Mouse (Mus musculus): ENCODE results near the gene Kcnd1. TPM values are rescaled to one million over a fixed set of nuclear protein-coding genes. Genes with fewer than 3 reads are reported as not detected.

The Kcnd1 gene
- polyA plus RNA-seq, 1 experiment from 2014 or later: 0.18 TPM

GRCm38 (mm10) chrX:7859191-7859753, 37.2 kb downstream of the Kcnd1 start:
- Histone ChIP-seq H3K36me3 (replicated peaks) (peaks cover 52% of the 10 kb centered on the region), H3K4me3 (replicated peaks) (no peak overlapping the region), H3K9me3 (replicated peaks) (no peaks in the 10 kb centered on the region), H3K27me3 (no peaks in the 10 kb centered on the region), H3K9ac (no peak overlapping the region), H3K4me2 (no peak overlapping the region), H3K27ac (replicated peaks) (no peak overlapping the region), H3K4me1 (replicated peaks) (peaks cover 29% of the 10 kb centered on the region)
- peak; percentile 63 for ATAC-seq (ENCODE audit: insufficient read depth)
- WGBS (ENCODE audit: insufficient replicate concordance): 37% methylated on average over 3 of the region's 3 CpGs

- Histone ChIP-seq H3K27ac (replicated peaks) (no peak overlapping the region), H3K4me1 (replicated peaks) (peaks cover 37% of the 10 kb centered on the region), H3K4me3 (replicated peaks) (no peak overlapping the region), H3K9ac (no peak overlapping the region), H3K9me3 (replicated peaks) (no peaks in the 10 kb centered on the region), H3K4me2 (no peak overlapping the region), H3K36me3 (replicated peaks) (peaks cover 50% of the 10 kb centered on the region), H3K27me3 (no peaks in the 10 kb centered on the region)
- WGBS (ENCODE audit: insufficient replicate concordance): 57% methylated on average over 1 of the region's 1 CpGs
- ATAC-seq (ENCODE audit: insufficient read depth): no peak
Observed at GRCm38 (mm10) chrX:7863181-7863580, 41.1 kb downstream of the Kcnd1 start.

- ATAC-seq (ENCODE audit: insufficient read depth): no peak
Observed at GRCm38 (mm10) chrX:7864551-7864950, 42.5 kb downstream of the Kcnd1 start.

GRCm38 (mm10) chrX:7865343-7865742, 43.3 kb downstream of the Kcnd1 start:
- 43% methylated on average over 2 of the region's 2 CpGs for WGBS (ENCODE audit: insufficient replicate concordance)
- H3K4me2 ChIP-seq: no peak overlapping the region
- H3K9ac ChIP-seq: no peak overlapping the region
- no peaks in the 10 kb centered on the region for H3K9me3 ChIP-seq (replicated peaks)
- no peaks in the 10 kb centered on the region for H3K27me3 ChIP-seq
- no peak overlapping the region for H3K27ac ChIP-seq (replicated peaks)
- no peak for ATAC-seq (ENCODE audit: insufficient read depth)
- H3K4me3 ChIP-seq (replicated peaks): no peak overlapping the region
- H3K36me3 ChIP-seq (replicated peaks): peaks cover 55% of the 10 kb centered on the region
- H3K4me1 ChIP-seq (replicated peaks): peaks cover 20% of the 10 kb centered on the region

More at GRCm38 (mm10) chrX:7864551-7864950, 42.5 kb downstream of the Kcnd1 start:
- 45% methylated on average over 3 of the region's 3 CpGs for WGBS (ENCODE audit: insufficient replicate concordance)
- Histone ChIP-seq H3K9me3 (replicated peaks) (no peaks in the 10 kb centered on the region), H3K9ac (no peak overlapping the region), H3K4me3 (replicated peaks) (no peak overlapping the region), H3K27ac (replicated peaks) (no peak overlapping the region), H3K4me2 (no peak overlapping the region), H3K27me3 (no peaks in the 10 kb centered on the region), H3K4me1 (replicated peaks) (peaks cover 27% of the 10 kb centered on the region), H3K36me3 (replicated peaks) (peaks cover 51% of the 10 kb centered on the region)

GRCm38 (mm10) chrX:7865786-7866185, 43.7 kb downstream of the Kcnd1 start:
- ATAC-seq (ENCODE audit: insufficient read depth): no peak
- 31% methylated on average over 2 of the region's 2 CpGs for WGBS (ENCODE audit: insufficient replicate concordance)

GRCm38 (mm10) chrX:7867141-7867540, 45.1 kb downstream of the Kcnd1 start:
- Histone ChIP-seq H3K27me3 (no peaks in the 10 kb centered on the region), H3K4me1 (replicated peaks) (peaks cover 8% of the 10 kb centered on the region), H3K4me3 (replicated peaks) (no peak overlapping the region), H3K36me3 (replicated peaks) (peaks cover 60% of the 10 kb centered on the region), H3K4me2 (no peak overlapping the region), H3K9me3 (replicated peaks) (no peaks in the 10 kb centered on the region), H3K9ac (no peak overlapping the region), H3K27ac (replicated peaks) (no peak overlapping the region)
- ATAC-seq (ENCODE audit: insufficient read depth): no peak
- WGBS (ENCODE audit: insufficient replicate concordance): 88% methylated on average over 1 of the region's 1 CpGs

More at GRCm38 (mm10) chrX:7865786-7866185, 43.7 kb downstream of the Kcnd1 start:
- Histone ChIP-seq H3K36me3 (replicated peaks) (peaks cover 59% of the 10 kb centered on the region), H3K4me3 (replicated peaks) (no peak overlapping the region), H3K27me3 (no peaks in the 10 kb centered on the region), H3K9ac (no peak overlapping the region), H3K27ac (replicated peaks) (no peak overlapping the region), H3K4me1 (replicated peaks) (peaks cover 16% of the 10 kb centered on the region), H3K4me2 (no peak overlapping the region), H3K9me3 (replicated peaks) (no peaks in the 10 kb centered on the region)

- peaks cover 69% of the 10 kb centered on the region for H3K36me3 ChIP-seq (replicated peaks)
- H3K4me1 ChIP-seq (replicated peaks): peaks cover 8% of the 10 kb centered on the region
- WGBS (ENCODE audit: insufficient replicate concordance): 44% methylated on average over 2 of the region's 2 CpGs
- no peak overlapping the region for H3K4me2 ChIP-seq
- no peak overlapping the region for H3K9ac ChIP-seq
- no peak for ATAC-seq (ENCODE audit: insufficient read depth)
- H3K27ac ChIP-seq (replicated peaks): no peak overlapping the region
- H3K9me3 ChIP-seq (replicated peaks): no peaks in the 10 kb centered on the region
- H3K27me3 ChIP-seq: no peaks in the 10 kb centered on the region
- H3K4me3 ChIP-seq (replicated peaks): no peak overlapping the region
Observed at GRCm38 (mm10) chrX:7868506-7868905, 46.4 kb downstream of the Kcnd1 start.

GRCm38 (mm10) chrX:7869826-7870225, 47.7 kb downstream of the Kcnd1 start:
- WGBS (ENCODE audit: insufficient replicate concordance): 59% methylated on average over 3 of the region's 3 CpGs
- ATAC-seq (ENCODE audit: insufficient read depth): no peak
- H3K36me3 ChIP-seq (replicated peaks): peaks cover 82% of the 10 kb centered on the region

GRCm38 (mm10) chrX:7878007-7878419, 55.9 kb downstream of the Kcnd1 start, which contains the start of gene Pim2:
Pim2 (plus strand) TSS chrX:7878262.
- ATAC-seq (ENCODE audit: insufficient read depth): peak; percentile 95
- H3K27ac ChIP-seq (replicated peaks): no peak within 1 kb of the TSS
- peak within 1 kb of the TSS; percentile 55 for H3K4me3 ChIP-seq (replicated peaks)
- 13% methylated on average over 36 of the region's 38 CpGs for WGBS (ENCODE audit: insufficient replicate concordance)
- H3K4me2 ChIP-seq: peak within 1 kb of the TSS; percentile 82
- H3K36me3 ChIP-seq (replicated peaks): peaks cover 30% of the 10 kb centered on the region
- H3K4me1 ChIP-seq (replicated peaks): peaks cover 26% of the 10 kb centered on the region
- peak within 1 kb of the TSS; percentile 32; the same call in 1 of the 2 replicates for H3K9ac ChIP-seq
- peaks cover 4% of the 10 kb centered on the region; the same call in 1 of the 2 replicates for H3K27me3 ChIP-seq
- no peaks in the 10 kb centered on the region for H3K9me3 ChIP-seq (replicated peaks)

More at GRCm38 (mm10) chrX:7869826-7870225, 47.7 kb downstream of the Kcnd1 start:
- H3K4me3 ChIP-seq (replicated peaks): no peak overlapping the region
- H3K27ac ChIP-seq (replicated peaks): no peak overlapping the region
- no peaks in the 10 kb centered on the region for H3K27me3 ChIP-seq
- H3K9me3 ChIP-seq (replicated peaks): no peaks in the 10 kb centered on the region
- H3K9ac ChIP-seq: no peak overlapping the region
- H3K4me2 ChIP-seq: no peak overlapping the region
- H3K4me1 ChIP-seq (replicated peaks): peaks cover 8% of the 10 kb centered on the region

- ATAC-seq (ENCODE audit: insufficient read depth): 0 out of 2 replicates have a peak, but pooled peaks have one; percentile 2
- Histone ChIP-seq H3K27me3 (peaks cover 4% of the 10 kb centered on the region; the same call in 1 of the 2 replicates), H3K4me1 (replicated peaks) (peaks cover 28% of the 10 kb centered on the region), H3K4me2 (peak overlapping the region; percentile 82), H3K36me3 (replicated peaks) (peaks cover 25% of the 10 kb centered on the region), H3K4me3 (replicated peaks) (peak overlapping the region; percentile 55), H3K27ac (replicated peaks) (no peak overlapping the region), H3K9ac (peak overlapping the region; percentile 32; the same call in 1 of the 2 replicates), H3K9me3 (replicated peaks) (no peaks in the 10 kb centered on the region)
- WGBS (ENCODE audit: insufficient replicate concordance): 26% methylated on average over 21 of the region's 21 CpGs
Observed at GRCm38 (mm10) chrX:7878495-7878894, 56.4 kb downstream of the Kcnd1 start.

- no peak overlapping the region for H3K4me3 ChIP-seq (replicated peaks)
- no peak overlapping the region for H3K27ac ChIP-seq (replicated peaks)
- no peaks in the 10 kb centered on the region for H3K9me3 ChIP-seq (replicated peaks)
- ATAC-seq (ENCODE audit: insufficient read depth): no peak
- no peak overlapping the region for H3K9ac ChIP-seq
- peaks cover 4% of the 10 kb centered on the region; the same call in 1 of the 2 replicates for H3K27me3 ChIP-seq
- H3K36me3 ChIP-seq (replicated peaks): peaks cover 12% of the 10 kb centered on the region
- peaks cover 34% of the 10 kb centered on the region for H3K4me1 ChIP-seq (replicated peaks)
- H3K4me2 ChIP-seq: peak overlapping the region; percentile 82
- WGBS (ENCODE audit: insufficient replicate concordance): 14% methylated on average over 11 of the region's 11 CpGs
Observed at GRCm38 (mm10) chrX:7879819-7880218, 57.7 kb downstream of the Kcnd1 start.

Measured in liver, embryonic 15.5 days (tissue).